Mouse (Mus musculus): ENCODE results near the gene Rpl39. TPM values are rescaled to one million over a fixed set of nuclear protein-coding genes. Genes with fewer than 3 reads are reported as not detected.
A peak's percentile ranks its signal among the peaks of the same experiment; 100 is the strongest.

Gene Rpl39
- polyA plus RNA-seq, 1 experiment: 1,601 TPM

DNA sequence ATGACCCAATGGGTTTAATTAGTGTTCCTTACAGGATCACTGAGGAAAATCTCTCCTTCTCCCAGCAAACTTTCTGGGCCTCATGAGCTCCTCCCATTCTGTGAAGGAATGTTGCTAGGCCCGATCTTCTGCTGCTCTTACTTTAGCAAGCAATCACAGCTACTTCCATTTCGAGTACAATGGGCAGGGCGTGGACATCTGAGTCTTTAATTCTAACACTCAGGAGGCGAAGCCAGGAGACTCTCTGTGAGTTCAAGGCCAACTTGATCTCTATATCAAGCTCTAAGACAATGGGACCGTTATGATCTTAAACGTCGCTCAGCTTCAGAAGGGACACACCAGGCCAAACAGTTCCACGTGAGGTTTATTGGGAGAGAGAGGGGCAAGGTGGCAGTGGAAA lies 8.6 kb downstream of the Rpl39 start:
- Histone ChIP-seq H3K9me3 (replicated peaks; ENCODE audit: control insufficient read depth, insufficient read depth, low read length, poor library complexity, severe bottlenecking) (no peaks in the 10 kb centered on the region), H3K36me3 (ENCODE audit: control insufficient read depth, insufficient read depth, low read length, poor library complexity, severe bottlenecking) (peaks cover 6% of the 10 kb centered on the region), H3K9ac (ENCODE audit: low read depth, poor library complexity, severe bottlenecking) (no peak overlapping the region), H3K4me1 (ENCODE audit: control insufficient read depth, insufficient read depth, low read length) (no peaks in the 10 kb centered on the region), H3K27ac (ENCODE audit: insufficient read depth, low read length) (no peak overlapping the region; the same call in 1 of the 2 replicates), H3K27me3 (ENCODE audit: control insufficient read depth, insufficient read depth, low read length, poor library complexity, severe bottlenecking) (no peaks in the 10 kb centered on the region), H3K4me3 (ENCODE audit: low read depth, low read length) (no peak overlapping the region)
- no peak for TF ChIP-seq CTCF (IDR thresholded peaks at IDR 0.05; ENCODE audit: low read depth, low read length)

DNA sequence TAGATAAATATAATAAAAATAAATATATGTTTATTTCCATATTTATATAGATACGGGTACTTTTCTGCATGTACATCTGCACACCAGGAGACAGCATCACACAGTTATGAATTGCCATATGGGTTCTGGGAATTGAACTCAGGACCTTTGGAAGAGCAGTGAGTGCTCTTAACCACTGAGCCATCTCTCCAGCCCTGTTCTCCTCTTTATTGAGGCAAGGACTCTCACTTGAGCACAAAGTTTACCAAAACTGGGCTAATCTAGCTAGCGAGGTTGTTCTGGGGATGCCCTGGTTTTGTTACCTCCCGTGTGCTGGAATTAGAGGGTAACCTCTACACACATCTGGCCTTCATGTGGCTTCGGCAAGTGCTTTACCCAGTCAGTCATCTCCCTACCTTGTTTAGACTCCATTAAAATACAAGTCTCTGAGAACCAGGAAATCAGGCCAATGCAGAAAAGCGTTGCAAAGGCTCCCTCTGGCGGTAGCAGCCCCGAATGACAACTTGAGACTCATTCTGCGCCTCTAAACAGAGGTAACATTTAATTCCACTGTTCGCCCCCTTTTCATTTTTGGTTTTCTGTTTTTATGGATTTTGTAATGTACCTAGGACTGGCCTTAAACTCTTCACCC lies 10.8 kb downstream of the Rpl39 start:
- H3K9ac ChIP-seq (ENCODE audit: low read depth, poor library complexity, severe bottlenecking): no peak overlapping the region
- no peaks in the 10 kb centered on the region for H3K4me1 ChIP-seq (ENCODE audit: control insufficient read depth, insufficient read depth, low read length)
- H3K27ac ChIP-seq (ENCODE audit: insufficient read depth, low read length): no peak overlapping the region
- no peak overlapping the region for H3K4me3 ChIP-seq (ENCODE audit: low read depth, low read length)
- no peaks in the 10 kb centered on the region for H3K36me3 ChIP-seq (ENCODE audit: control insufficient read depth, insufficient read depth, low read length, poor library complexity, severe bottlenecking)
- TF ChIP-seq CTCF (IDR thresholded peaks at IDR 0.05; ENCODE audit: low read depth, low read length) (peak; percentile 70), POLR2A (IDR thresholded peaks at IDR 0.05; ENCODE audit: insufficient read depth, low read length) (no peak)
- no peaks in the 10 kb centered on the region for H3K9me3 ChIP-seq (replicated peaks; ENCODE audit: control insufficient read depth, insufficient read depth, low read length, poor library complexity, severe bottlenecking)
- no peaks in the 10 kb centered on the region for H3K27me3 ChIP-seq (ENCODE audit: control insufficient read depth, insufficient read depth, low read length, poor library complexity, severe bottlenecking)

DNA sequence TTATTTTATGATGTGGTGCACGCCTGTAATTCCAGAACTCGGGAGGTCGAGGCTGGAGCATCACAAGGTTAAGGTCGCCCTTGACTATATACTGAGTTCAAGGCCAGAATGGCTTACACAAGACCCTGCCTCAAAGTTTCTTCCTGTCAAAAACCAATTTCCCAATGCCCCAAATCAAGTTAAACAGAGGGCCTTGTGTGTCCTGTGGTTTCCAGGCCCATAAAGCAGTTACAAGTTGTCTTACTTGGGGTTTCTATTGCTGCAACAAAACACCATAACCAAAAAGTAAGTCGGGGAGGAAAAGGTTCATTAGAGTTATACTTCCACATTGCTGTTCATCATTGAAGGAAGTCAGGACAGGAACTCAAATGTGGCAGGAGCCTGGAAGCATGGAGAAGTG lies 16.4 kb downstream of the Rpl39 start:
- Histone ChIP-seq H3K27ac (ENCODE audit: insufficient read depth, low read length) (no peak overlapping the region), H3K4me1 (ENCODE audit: control insufficient read depth, insufficient read depth, low read length) (no peaks in the 10 kb centered on the region), H3K36me3 (ENCODE audit: control insufficient read depth, insufficient read depth, low read length, poor library complexity, severe bottlenecking) (no peaks in the 10 kb centered on the region), H3K27me3 (ENCODE audit: control insufficient read depth, insufficient read depth, low read length, poor library complexity, severe bottlenecking) (no peaks in the 10 kb centered on the region), H3K4me3 (ENCODE audit: low read depth, low read length) (no peak overlapping the region), H3K9me3 (replicated peaks; ENCODE audit: control insufficient read depth, insufficient read depth, low read length, poor library complexity, severe bottlenecking) (no peaks in the 10 kb centered on the region), H3K9ac (ENCODE audit: low read depth, poor library complexity, severe bottlenecking) (no peak overlapping the region)
- TF ChIP-seq CTCF (IDR thresholded peaks at IDR 0.05; ENCODE audit: low read depth, low read length) (no peak), EP300 (IDR thresholded peaks at IDR 0.05; ENCODE audit: insufficient read depth, low read depth, low read length) (no peak), POLR2A (IDR thresholded peaks at IDR 0.05; ENCODE audit: insufficient read depth, low read length) (no peak)

DNA sequence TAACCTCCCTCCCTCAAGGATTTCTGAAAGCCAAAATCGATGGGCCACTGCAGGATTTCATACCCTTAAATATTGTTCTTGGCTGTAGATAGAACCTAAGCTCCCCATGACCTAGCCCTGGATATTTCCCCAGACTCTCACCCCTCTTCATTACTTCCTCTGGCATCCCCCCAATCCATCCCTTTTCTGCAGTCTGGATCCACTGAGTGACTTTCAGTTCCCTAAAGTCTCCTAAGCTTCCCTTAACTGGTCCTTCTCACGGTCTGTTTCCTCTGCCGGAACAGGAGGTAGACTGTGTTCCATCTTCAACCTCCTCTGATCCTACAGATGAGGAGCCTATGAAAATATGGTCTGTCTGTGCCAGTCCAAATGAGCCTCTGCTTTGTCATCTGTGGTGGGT lies 17.9 kb downstream of the Rpl39 start:
- TF ChIP-seq CTCF (IDR thresholded peaks at IDR 0.05; ENCODE audit: low read depth, low read length) (no peak), POLR2A (IDR thresholded peaks at IDR 0.05; ENCODE audit: insufficient read depth, low read length) (no peak), EP300 (IDR thresholded peaks at IDR 0.05; ENCODE audit: insufficient read depth, low read depth, low read length) (no peak)
- Histone ChIP-seq H3K36me3 (ENCODE audit: control insufficient read depth, insufficient read depth, low read length, poor library complexity, severe bottlenecking) (no peaks in the 10 kb centered on the region), H3K4me1 (ENCODE audit: control insufficient read depth, insufficient read depth, low read length) (no peaks in the 10 kb centered on the region), H3K4me3 (ENCODE audit: low read depth, low read length) (no peak overlapping the region), H3K9me3 (replicated peaks; ENCODE audit: control insufficient read depth, insufficient read depth, low read length, poor library complexity, severe bottlenecking) (no peaks in the 10 kb centered on the region), H3K9ac (ENCODE audit: low read depth, poor library complexity, severe bottlenecking) (no peak overlapping the region), H3K27ac (ENCODE audit: insufficient read depth, low read length) (no peak overlapping the region), H3K27me3 (ENCODE audit: control insufficient read depth, insufficient read depth, low read length, poor library complexity, severe bottlenecking) (no peaks in the 10 kb centered on the region)

DNA sequence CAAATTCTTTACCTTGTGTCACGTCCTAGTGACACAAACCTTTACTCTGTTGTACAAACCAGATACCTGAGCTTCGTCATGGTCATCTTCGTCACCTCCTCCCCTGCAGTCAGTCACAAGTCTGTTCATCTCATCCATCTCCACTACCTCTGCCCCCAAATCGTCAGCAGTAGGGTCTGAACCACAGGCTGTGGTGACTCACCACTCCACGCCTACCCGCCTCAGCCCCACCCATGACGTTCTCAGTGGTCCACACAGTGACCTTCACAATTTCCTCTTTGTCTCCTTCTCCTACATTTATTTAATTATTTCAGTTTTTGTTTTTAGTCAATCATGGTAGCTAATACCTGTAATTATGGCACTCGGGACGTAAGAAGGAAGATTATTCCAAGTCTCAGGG lies 21.3 kb downstream of the Rpl39 start:
- TF ChIP-seq CTCF (IDR thresholded peaks at IDR 0.05; ENCODE audit: low read depth, low read length): no peak
- no peak for TF ChIP-seq POLR2A (IDR thresholded peaks at IDR 0.05; ENCODE audit: insufficient read depth, low read length)
- TF ChIP-seq EP300 (IDR thresholded peaks at IDR 0.05; ENCODE audit: insufficient read depth, low read depth, low read length): no peak
- Histone ChIP-seq H3K4me1 (ENCODE audit: control insufficient read depth, insufficient read depth, low read length) (no peaks in the 10 kb centered on the region), H3K27ac (ENCODE audit: insufficient read depth, low read length) (no peak overlapping the region), H3K36me3 (ENCODE audit: control insufficient read depth, insufficient read depth, low read length, poor library complexity, severe bottlenecking) (no peaks in the 10 kb centered on the region), H3K9ac (ENCODE audit: low read depth, poor library complexity, severe bottlenecking) (no peak overlapping the region), H3K4me3 (ENCODE audit: low read depth, low read length) (no peak overlapping the region), H3K9me3 (replicated peaks; ENCODE audit: control insufficient read depth, insufficient read depth, low read length, poor library complexity, severe bottlenecking) (no peaks in the 10 kb centered on the region), H3K27me3 (ENCODE audit: control insufficient read depth, insufficient read depth, low read length, poor library complexity, severe bottlenecking) (no peaks in the 10 kb centered on the region)

DNA sequence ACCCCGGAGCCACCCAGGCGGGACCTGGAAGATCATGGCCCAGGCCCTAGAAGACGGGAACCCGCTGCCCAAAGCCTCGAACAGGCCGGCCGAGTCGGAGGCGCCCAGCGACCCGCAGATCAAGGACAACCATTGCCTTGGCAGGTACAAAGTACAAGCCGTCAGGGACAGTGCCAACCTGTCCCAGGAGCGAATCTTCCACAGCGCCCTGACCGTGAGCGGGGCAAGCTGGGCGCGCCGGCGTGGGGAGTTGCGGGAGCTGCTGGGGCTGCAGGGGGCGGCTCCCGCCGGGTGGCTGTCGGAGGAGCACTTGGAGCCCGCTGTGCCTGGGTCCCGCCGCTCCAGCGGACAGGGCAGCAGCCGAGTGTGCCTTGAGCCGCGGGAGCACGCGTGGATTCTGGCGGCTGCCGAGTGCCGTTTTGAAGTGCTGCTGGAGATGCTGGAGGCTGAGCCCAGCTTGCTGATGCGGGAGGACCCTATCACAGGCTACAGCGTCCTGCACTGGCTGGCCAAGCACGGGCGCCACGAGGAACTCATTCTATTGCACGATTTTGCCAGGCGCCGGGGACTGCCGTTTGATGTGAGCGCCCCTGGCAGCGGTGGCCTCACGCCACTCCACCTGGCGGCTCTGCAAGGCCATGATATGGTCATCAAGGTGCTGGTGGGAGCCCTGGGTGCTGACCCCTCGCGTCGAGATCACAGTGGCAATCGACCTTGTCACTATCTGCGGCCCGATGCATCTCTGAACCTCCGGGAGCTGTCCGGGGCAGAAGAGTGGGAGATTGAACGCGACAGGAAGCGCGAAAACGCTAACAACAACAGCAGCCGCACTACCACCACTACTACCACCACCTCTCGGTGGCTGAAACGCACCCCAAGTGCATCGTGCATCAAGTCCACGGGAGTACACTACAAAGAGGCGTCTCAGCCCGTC lies 36.0 kb downstream of the Rpl39 start:
- peaks cover 1% of the 10 kb centered on the region for H3K4me1 ChIP-seq (ENCODE audit: control insufficient read depth, insufficient read depth, low read length)
- no peaks in the 10 kb centered on the region for H3K27me3 ChIP-seq (ENCODE audit: control insufficient read depth, insufficient read depth, low read length, poor library complexity, severe bottlenecking)
- no peaks in the 10 kb centered on the region for H3K36me3 ChIP-seq (ENCODE audit: control insufficient read depth, insufficient read depth, low read length, poor library complexity, severe bottlenecking)
- no peaks in the 10 kb centered on the region for H3K9me3 ChIP-seq (replicated peaks; ENCODE audit: control insufficient read depth, insufficient read depth, low read length, poor library complexity, severe bottlenecking)
- no peak overlapping the region for H3K27ac ChIP-seq (ENCODE audit: insufficient read depth, low read length)
- TF ChIP-seq EP300 (IDR thresholded peaks at IDR 0.05; ENCODE audit: insufficient read depth, low read depth, low read length) (no peak), POLR2A (IDR thresholded peaks at IDR 0.05; ENCODE audit: insufficient read depth, low read length) (no peak), CTCF (IDR thresholded peaks at IDR 0.05; ENCODE audit: low read depth, low read length) (no peak)
- H3K4me3 ChIP-seq (ENCODE audit: low read depth, low read length): peak overlapping the region; percentile 50
- H3K9ac ChIP-seq (ENCODE audit: low read depth, poor library complexity, severe bottlenecking): peak overlapping the region; percentile 11; the same call in 1 of the 2 replicates
